Mouse (Mus musculus) ES-E14 (cell line): ENCODE measurements around the gene Rxfp2. TPM values are rescaled to one million over a fixed set of nuclear protein-coding genes. Genes with fewer than 3 reads are reported as not detected.

Experiments
- DNase-seq: peaks from one replicate; pipeline ENCODE4 v3.0.0-alpha.2; 2013; ENCODE audit warnings: low read depth, low spot score
- H3K27ac ChIP-seq: 2 replicates; pipeline ENCODE4 v1.5.1; 2012; ENCODE audit warnings: low read depth, mild to moderate bottlenecking, low read length, moderate library complexity, mixed read lengths; ENCODE audit not compliant: poor library complexity, insufficient read depth, severe bottlenecking
- H3K36me3 ChIP-seq: 2 replicates; pipeline ENCODE4 v1.6.1; 2012; ENCODE audit warnings: mild to moderate bottlenecking, low read length, moderate library complexity, mixed read lengths; ENCODE audit not compliant: control insufficient read depth, poor library complexity, insufficient read depth, severe bottlenecking
- H3K4me1 ChIP-seq, 2 experiments: fragments of 150-350 bp in 1 of 2; sonication (generic) in 1 of 2; 2 replicates each; pipeline ENCODE4 v1.6.1; 2012; ENCODE audit warnings: low read length in 2 of 2, mild to moderate bottlenecking in 1 of 2, mixed read lengths in 1 of 2; ENCODE audit not compliant: control insufficient read depth in 2 of 2, insufficient read depth in 2 of 2, poor library complexity in 1 of 2
- H3K4me3 ChIP-seq, 2 experiments: fragments of 150-350 bp in 1 of 2; sonication (generic) in 1 of 2; 2 replicates each; pipeline ENCODE4 v1.5.1; 2012; ENCODE audit warnings: low read length in 2 of 2, low read depth in 1 of 2, mild to moderate bottlenecking in 1 of 2, mixed read lengths in 1 of 2; ENCODE audit not compliant: insufficient read depth in 1 of 2, poor library complexity in 1 of 2, severe bottlenecking in 1 of 2
- H3K9ac ChIP-seq: 2 replicates; pipeline ENCODE4 v1.6.1; 2012; ENCODE audit warnings: low read depth, mild to moderate bottlenecking, low read length, mixed read lengths; ENCODE audit not compliant: poor library complexity, insufficient read depth, severe bottlenecking
- H3K9me3 ChIP-seq: fragments of 150-350 bp; sonication (generic); 2 replicates; pipeline ENCODE4 v1.6.1; 2012; ENCODE audit warnings: low read depth, mild to moderate bottlenecking, low read length; ENCODE audit not compliant: control insufficient read depth, insufficient read depth
- CHD2 ChIP-seq: IDR thresholded peaks from 2 replicates; pipeline ENCODE4 v1.6.1; 2014; ENCODE audit warnings: mild to moderate bottlenecking, low read depth, low read length, inconsistent platforms
- HCFC1 ChIP-seq: IDR thresholded peaks from 2 replicates; pipeline ENCODE4 v1.6.1; 2012; ENCODE audit warnings: low read length, inconsistent platforms, borderline replicate concordance; ENCODE audit not compliant: insufficient read depth
- MAFK ChIP-seq: IDR thresholded peaks from 2 replicates; pipeline ENCODE4 v1.6.1; 2014; ENCODE audit warnings: mild to moderate bottlenecking, low read depth, low read length, inconsistent platforms; ENCODE audit not compliant: insufficient read depth
- ZC3H11A ChIP-seq: IDR thresholded peaks from 2 replicates; pipeline ENCODE4 v1.6.1; 2012; ENCODE audit warnings: low read depth, mild to moderate bottlenecking, inconsistent platforms, low read length, borderline replicate concordance
- ZNF384 ChIP-seq: IDR thresholded peaks from 2 replicates; pipeline ENCODE4 v1.6.1; 2012; ENCODE audit warnings: low read depth, low read length, inconsistent platforms
- in situ Hi-C, 2 experiments: fragments of 600-800 bp; cut with MboI; formaldehyde crosslinking; loops; one replicate each; pipeline ENCODE4 v1.15.1; 2025; ENCODE audit warnings: low sequenced_read_pairs in 2 of 2, inconsistent platforms in 1 of 2; ENCODE audit not compliant: unreplicated experiment in 2 of 2
- total RNA-seq: library from RNA; depleted of rRNA; stranded (reverse); fragments of 300-350 nt; gene quantifications from 2 replicates; pipeline ENCODE4 v1.2.3, GENCODE M21; 2012

Rxfp2 gene
- total RNA-seq, 1 experiment = not detected

GRCm38 (mm10) chr5:150064286-150064685 lies 45.8 kb downstream of the Rxfp2 start:
- no peak for TF ChIP-seq ZC3H11A
- no peak for TF ChIP-seq CHD2
- Histone ChIP-seq H3K27ac (no peak overlapping the region), H3K9me3 (no peaks in the 10 kb centered on the region), H3K4me1 (peaks cover 0 to 8% of the 10 kb centered on the region in 2 experiments; a peak in 2 of 4 replicates), H3K9ac (no peak overlapping the region), H3K36me3 (no peaks in the 10 kb centered on the region), H3K4me3 (no peak overlapping the region)
- in situ Hi-C loops = no loop called here
- no peak for DNase-seq

DNA sequence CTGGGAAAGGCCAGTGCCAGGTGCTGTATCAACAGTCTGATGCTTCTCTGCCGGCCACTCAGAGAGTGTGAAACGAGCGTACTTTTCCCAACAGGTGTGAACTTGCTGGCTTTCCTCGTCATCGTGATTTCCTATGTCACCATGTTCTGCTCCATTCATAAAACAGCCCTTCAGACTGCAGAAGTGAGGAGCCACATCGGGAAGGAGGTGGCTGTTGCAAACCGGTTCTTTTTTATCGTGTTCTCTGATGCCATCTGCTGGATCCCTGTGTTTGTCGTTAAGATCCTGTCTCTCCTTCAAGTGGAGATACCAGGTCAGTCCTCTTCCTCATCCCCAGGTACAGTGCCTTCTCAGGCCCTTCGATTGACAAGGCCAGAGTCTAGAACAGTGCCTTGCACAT lies 51.6 kb downstream of the Rxfp2 start:
- no peak for DNase-seq
- Histone ChIP-seq H3K4me3 (no peak overlapping the region), H3K9ac (no peak overlapping the region), H3K4me1 (peaks cover 0 to 1% of the 10 kb centered on the region in 2 experiments; a peak in 1 of 4 replicates), H3K36me3 (no peaks in the 10 kb centered on the region), H3K9me3 (no peaks in the 10 kb centered on the region), H3K27ac (no peak overlapping the region)
- in situ Hi-C loops = no loop called here
- TF ChIP-seq ZNF384 = no peak

DNA sequence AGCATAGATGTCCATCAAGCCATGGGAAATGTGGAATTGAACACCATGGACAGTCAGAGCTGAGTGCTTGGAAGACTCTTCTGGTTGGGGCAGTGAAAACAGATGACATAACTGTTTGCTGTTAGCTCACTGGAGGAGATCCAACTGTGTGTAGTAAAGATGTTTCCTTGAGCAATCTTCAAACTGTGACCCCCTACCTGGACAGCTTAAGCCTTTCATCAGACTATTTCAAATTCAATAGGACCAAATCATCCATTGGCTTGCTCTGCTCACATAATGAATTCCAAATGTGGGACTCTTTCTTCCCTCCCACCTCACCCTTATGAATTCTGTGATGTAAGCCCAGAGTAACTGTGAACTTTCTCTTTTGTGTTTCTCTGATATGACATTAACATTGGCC lies 53.3 kb downstream of the Rxfp2 start:
- DNase-seq = no peak
- H3K9ac ChIP-seq = no peak overlapping the region
- no peak overlapping the region for H3K4me3 ChIP-seq
- no peaks in the 10 kb centered on the region for H3K9me3 ChIP-seq
- H3K27ac ChIP-seq = no peak overlapping the region
- in situ Hi-C loops = no loop called here
- H3K4me1 ChIP-seq = peaks cover 0 to 1% of the 10 kb centered on the region in 2 experiments; a peak in 1 of 4 replicates
- no peak for TF ChIP-seq CHD2
- TF ChIP-seq ZC3H11A = no peak
- TF ChIP-seq HCFC1 = no peak
- H3K36me3 ChIP-seq = no peaks in the 10 kb centered on the region

- peak; percentile 77 for DNase-seq
- no peaks in the 10 kb centered on the region for H3K9me3 ChIP-seq
- no peak overlapping the region; the same call in 1 of the 2 replicates for H3K27ac ChIP-seq
- in situ Hi-C loops = no loop called here
- no peaks in the 10 kb centered on the region for H3K36me3 ChIP-seq
- peaks cover 0 to 6% of the 10 kb centered on the region in 2 experiments; a peak in 2 of 4 replicates for H3K4me1 ChIP-seq
- H3K9ac ChIP-seq = no peak overlapping the region
- TF ChIP-seq ZNF384 (no peak), MAFK (no peak), HCFC1 (no peak), CHD2 (no peak; the same call in 1 of the 2 replicates), ZC3H11A (no peak)
- peak overlapping the region in 1 of 2 experiments; percentile 16; a peak in 1 of 4 replicates for H3K4me3 ChIP-seq
These were observed 61.7 kb downstream of the Rxfp2 start for GRCm38 (mm10) chr5:150079866-150080797.

GRCm38 (mm10) chr5:150082696-150083095 lies 64.2 kb downstream of the Rxfp2 start:
- Histone ChIP-seq H3K27ac (no peak overlapping the region), H3K4me3 (no peak overlapping the region), H3K36me3 (no peaks in the 10 kb centered on the region), H3K9me3 (no peaks in the 10 kb centered on the region), H3K9ac (no peak overlapping the region), H3K4me1 (peaks cover 0 to 6% of the 10 kb centered on the region in 2 experiments; a peak in 2 of 4 replicates)
- in situ Hi-C loops = no loop called here
- no peak for TF ChIP-seq ZC3H11A
- TF ChIP-seq MAFK = no peak
- TF ChIP-seq HCFC1 = no peak
- no peak for TF ChIP-seq CHD2
- TF ChIP-seq ZNF384 = no peak
- peak; percentile 28 for DNase-seq
